Mouse (Mus musculus): ENCODE measurements around the gene Tas1r3.

DNA sequence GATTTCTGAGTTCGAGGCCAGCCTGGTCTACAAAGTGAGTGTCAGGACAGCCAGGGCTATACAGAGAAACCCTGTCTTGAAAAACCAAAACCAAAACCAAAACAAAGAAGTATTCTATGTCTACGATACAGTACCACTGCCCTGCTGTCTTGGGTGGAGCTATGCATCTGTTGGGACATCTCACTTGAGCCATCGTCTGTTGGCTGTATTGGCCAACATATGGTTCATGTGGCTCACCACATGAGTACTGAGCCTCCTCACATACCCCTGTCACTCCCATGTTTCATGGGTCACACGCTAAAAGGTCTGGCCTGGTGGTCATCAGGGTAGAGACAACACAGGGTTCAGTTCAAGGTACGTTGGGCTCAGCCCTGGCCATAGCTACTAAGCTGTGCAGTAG, 23.2 kb upstream of the Tas1r3 start:
- TF ChIP-seq CTCF (IDR thresholded peaks at IDR 0.05; ENCODE audit: extremely low read depth, insufficient read length, insufficient replicate concordance, low read depth, low read length) (no peak), POLR2A (IDR thresholded peaks at IDR 0.05; ENCODE audit: low read depth, low read length) (no peak)
